Mouse (Mus musculus): ENCODE data around the gene Lsm2. TPM values are rescaled to one million over a fixed set of nuclear protein-coding genes. Genes with fewer than 3 reads are reported as not detected.
"Not testable (repeated sequence)": the region's sequence is repeated elsewhere in the genome, so short reads cannot be mapped to it uniquely, and the experiment has no call there.

Gene Lsm2
- total RNA-seq, 2 experiments from 2014 or later: 50.5 to 54.8 TPM

- DNase-seq (ENCODE audit: low spot score in 2 of 2): no peak
These were observed 25.8 kb upstream of the Lsm2 start for GRCm38 (mm10) chr17:34955884-34956283.

- DNase-seq (ENCODE audit: low spot score in 2 of 2): no peak
These were observed 25.3 kb upstream of the Lsm2 start for GRCm38 (mm10) chr17:34956340-34956739.

- DNase-seq (ENCODE audit: low spot score in 2 of 2): not testable (repeated sequence)
These were observed 24.4 kb upstream of the Lsm2 start for GRCm38 (mm10) chr17:34957291-34957690.

GRCm38 (mm10) chr17:34957966-34958365, 23.7 kb upstream of the Lsm2 start:
- not testable (repeated sequence) for DNase-seq (ENCODE audit: low spot score in 2 of 2)

- DNase-seq (ENCODE audit: low spot score in 2 of 2): not testable (repeated sequence)
These were observed 22.9 kb upstream of the Lsm2 start for GRCm38 (mm10) chr17:34958734-34959129.

- DNase-seq (ENCODE audit: low spot score in 2 of 2): peak; percentile 39 to 52
These were observed 22.4 kb upstream of the Lsm2 start, which contains the start of gene Hspa1b for GRCm38 (mm10) chr17:34959130-34959778. Gene Hspa1b, minus strand, starts transcription at chr17:34959238.

GRCm38 (mm10) chr17:34959881-34960515, 21.7 kb upstream of the Lsm2 start:
- no peak for DNase-seq (ENCODE audit: low spot score in 2 of 2)

GRCm38 (mm10) chr17:34960702-34961493, 20.8 kb upstream of the Lsm2 start:
- no peak for DNase-seq (ENCODE audit: low spot score in 2 of 2)

- no peak for DNase-seq (ENCODE audit: low spot score in 2 of 2)
These were observed 19.5 kb upstream of the Lsm2 start for GRCm38 (mm10) chr17:34962125-34962524.

- no peak for DNase-seq (ENCODE audit: low spot score in 2 of 2)
These were observed 18.8 kb upstream of the Lsm2 start for GRCm38 (mm10) chr17:34962841-34963240.

- DNase-seq (ENCODE audit: low spot score in 2 of 2): no peak
These were observed 17.0 kb upstream of the Lsm2 start for GRCm38 (mm10) chr17:34964640-34965049.

- DNase-seq (ENCODE audit: low spot score in 2 of 2): no peak
These were observed 16.0 kb upstream of the Lsm2 start for GRCm38 (mm10) chr17:34965627-34966026.

GRCm38 (mm10) chr17:34969822-34970221, 11.8 kb upstream of the Lsm2 start, which contains the start of gene Gm20481:
Gene Gm20481, plus strand, starts transcription at chr17:34969912.
- DNase-seq (ENCODE audit: low spot score in 2 of 2): not testable (repeated sequence)

GRCm38 (mm10) chr17:34970850-34971249, 10.8 kb upstream of the Lsm2 start:
- not testable (repeated sequence) for DNase-seq (ENCODE audit: low spot score in 2 of 2)

- not testable (repeated sequence) for DNase-seq (ENCODE audit: low spot score in 2 of 2)
These were observed 10.0 kb upstream of the Lsm2 start for GRCm38 (mm10) chr17:34971694-34972068.

- DNase-seq (ENCODE audit: low spot score in 2 of 2): peak in 1 of 2 experiments; percentile 43
These were observed 9.5 kb upstream of the Lsm2 start, which contains the start of the genes Hspa1a and Hspa1l for GRCm38 (mm10) chr17:34972069-34972749. Gene Hspa1a, minus strand, starts transcription at chr17:34972156. Gene Hspa1l, plus strand, starts transcription at chr17:34972703.

- DNase-seq (ENCODE audit: low spot score in 2 of 2): no peak
These were observed 5.8 kb upstream of the Lsm2 start for GRCm38 (mm10) chr17:34975581-34976492.

GRCm38 (mm10) chr17:34977000-34977399, 4.7 kb upstream of the Lsm2 start:
- no peak for DNase-seq (ENCODE audit: low spot score in 2 of 2)

GRCm38 (mm10) chr17:34978239-34978638, 3.4 kb upstream of the Lsm2 start:
- DNase-seq (ENCODE audit: low spot score in 2 of 2): no peak

- no peak for DNase-seq (ENCODE audit: low spot score in 2 of 2)
These were observed 2.0 kb upstream of the Lsm2 start for GRCm38 (mm10) chr17:34979631-34980030.

Data from adrenal gland, postnatal 4 days (tissue).